Mouse (Mus musculus) brown adipose tissue, adult 24 weeks (tissue): ENCODE measurements around the gene Atp1a3. TPM values are rescaled to one million over a fixed set of nuclear protein-coding genes. Genes with fewer than 3 reads are reported as not detected.
A peak's percentile ranks its signal among the peaks of the same experiment; 100 is the strongest.

ENCODE experiments used
- H3K27ac ChIP-seq: fragments of 200-500 bp; replicated peaks from 2 replicates; pipeline ENCODE4 v1.5.1; 2012; ENCODE audit warnings: low read depth, mild to moderate bottlenecking, low read length
- H3K4me1 ChIP-seq: fragments of 200-500 bp; 2 replicates; pipeline ENCODE4 v1.6.1; 2012; ENCODE audit warnings: low read length, mixed read lengths; ENCODE audit not compliant: control insufficient read depth, insufficient read depth, insufficient read length
- H3K4me3 ChIP-seq: fragments of 200-500 bp; 2 replicates; pipeline ENCODE4 v1.5.1; 2012; ENCODE audit warnings: low read depth, mild to moderate bottlenecking, low read length, moderate library complexity; ENCODE audit not compliant: insufficient read depth
- polyA plus RNA-seq: library from polyadenylated mRNA; stranded (reverse); fragments of >200 nt; gene quantifications from 2 replicates; pipeline ENCODE4 v1.2.4, GENCODE M21; 2012; ENCODE audit not compliant: missing spikeins, insufficient read depth, insufficient read length

The Atp1a3 gene
- polyA plus RNA-seq, 1 experiment = 5.9 TPM

DNA sequence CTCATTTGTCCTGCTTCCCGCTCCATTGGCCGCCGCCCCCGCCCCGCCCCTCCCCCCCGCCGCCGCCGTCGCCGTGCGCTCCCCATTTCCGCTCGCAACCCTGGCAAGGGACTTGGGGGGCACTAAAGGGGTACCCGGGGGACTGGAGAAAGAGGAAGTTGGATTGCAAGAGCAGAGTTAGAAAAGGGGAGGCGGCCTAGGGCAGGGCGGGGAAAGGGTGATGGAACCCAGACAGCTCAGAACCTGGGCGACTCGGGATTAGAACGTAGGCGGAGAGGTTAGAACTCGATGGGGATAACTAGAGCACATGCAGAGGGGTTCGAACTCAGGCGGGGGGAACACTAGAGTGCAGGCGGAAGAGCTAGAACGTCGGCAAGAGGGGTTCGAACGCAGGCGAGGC, 51.3 kb downstream of the Atp1a3 start:
- Histone ChIP-seq H3K27ac (no peak overlapping the region), H3K4me3 (peak overlapping the region; percentile 36), H3K4me1 (no peaks in the 10 kb centered on the region)

DNA sequence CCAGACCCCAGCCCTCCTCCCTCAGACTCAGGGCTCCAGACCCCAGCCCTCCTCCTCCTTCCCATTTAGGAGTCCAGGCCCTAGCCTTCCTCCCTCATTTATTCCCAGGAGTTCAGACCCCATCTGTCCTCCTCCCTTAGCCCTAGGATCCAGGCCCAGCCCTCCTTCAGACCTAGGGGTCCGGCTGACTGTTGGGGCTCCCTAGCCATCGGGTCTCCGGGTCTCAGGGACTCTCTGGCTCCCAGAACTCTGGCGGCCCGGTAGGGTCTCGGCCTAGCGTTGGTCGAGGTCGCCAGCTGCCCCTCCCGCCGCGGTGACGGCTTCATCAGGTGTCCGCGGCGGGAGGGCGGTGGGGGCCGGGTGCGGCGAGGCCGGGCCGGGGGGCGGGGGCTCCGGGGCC, 51.8 kb downstream of the Atp1a3 start:
- Histone ChIP-seq H3K4me1 (no peaks in the 10 kb centered on the region), H3K4me3 (peak overlapping the region; percentile 28; the same call in 1 of the 2 replicates), H3K27ac (no peak overlapping the region)

DNA sequence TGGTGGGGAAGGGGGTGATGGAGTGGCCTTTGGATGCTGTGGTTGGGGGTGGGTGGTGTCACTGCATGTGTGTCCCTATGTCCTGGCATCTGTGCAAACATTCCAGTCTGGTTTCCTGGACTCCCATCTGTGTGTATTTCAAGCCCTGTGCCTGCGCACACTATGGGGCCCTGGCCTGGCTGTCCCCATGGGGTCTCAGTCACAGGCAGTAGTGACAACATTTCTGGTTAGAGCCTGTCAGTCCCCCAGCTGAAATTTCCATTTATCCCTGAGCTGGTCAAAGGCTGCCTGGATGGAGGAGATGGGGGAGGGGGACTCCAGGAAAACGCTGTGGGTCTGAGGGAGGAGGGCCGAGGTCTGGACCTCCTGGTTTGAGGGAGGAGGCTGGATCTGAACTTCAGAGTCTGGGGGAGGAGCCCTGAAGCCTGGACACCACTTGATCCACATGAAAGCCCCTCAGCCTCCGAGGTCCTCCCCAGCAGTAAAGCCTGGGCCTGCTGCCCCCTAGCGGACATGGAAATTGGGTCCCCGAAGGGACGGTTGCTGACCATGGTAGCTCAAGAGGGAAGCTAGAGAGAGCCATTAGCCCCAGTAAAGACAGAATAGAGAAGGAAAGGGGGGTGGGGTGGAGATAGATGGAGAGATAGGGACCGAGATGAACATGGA, 55.7 kb downstream of the Atp1a3 start:
- no peaks in the 10 kb centered on the region for H3K4me1 ChIP-seq
- no peak overlapping the region for H3K27ac ChIP-seq
- H3K4me3 ChIP-seq = no peak overlapping the region

DNA sequence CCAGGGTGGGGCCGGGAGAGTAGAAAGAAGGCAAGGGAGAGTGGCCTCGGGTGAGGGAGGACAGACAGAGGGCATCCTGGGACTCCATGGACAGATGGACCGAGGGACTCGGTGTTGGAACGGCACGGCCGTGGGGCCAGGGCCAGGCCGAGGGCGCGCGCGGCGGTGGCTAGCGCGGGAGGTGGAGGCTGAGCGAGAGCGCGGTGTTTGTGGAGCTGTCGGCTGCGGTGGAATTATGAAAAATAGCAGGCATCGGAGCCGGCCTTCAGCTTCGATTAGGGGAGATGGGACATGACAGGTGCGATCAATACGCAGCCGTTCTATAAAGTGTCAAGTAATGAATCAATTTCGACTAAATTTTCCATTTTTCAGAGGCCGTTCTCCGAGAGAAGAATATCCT, 57.0 kb downstream of the Atp1a3 start:
- Histone ChIP-seq H3K27ac (no peak overlapping the region), H3K4me3 (no peak overlapping the region), H3K4me1 (no peaks in the 10 kb centered on the region)

DNA sequence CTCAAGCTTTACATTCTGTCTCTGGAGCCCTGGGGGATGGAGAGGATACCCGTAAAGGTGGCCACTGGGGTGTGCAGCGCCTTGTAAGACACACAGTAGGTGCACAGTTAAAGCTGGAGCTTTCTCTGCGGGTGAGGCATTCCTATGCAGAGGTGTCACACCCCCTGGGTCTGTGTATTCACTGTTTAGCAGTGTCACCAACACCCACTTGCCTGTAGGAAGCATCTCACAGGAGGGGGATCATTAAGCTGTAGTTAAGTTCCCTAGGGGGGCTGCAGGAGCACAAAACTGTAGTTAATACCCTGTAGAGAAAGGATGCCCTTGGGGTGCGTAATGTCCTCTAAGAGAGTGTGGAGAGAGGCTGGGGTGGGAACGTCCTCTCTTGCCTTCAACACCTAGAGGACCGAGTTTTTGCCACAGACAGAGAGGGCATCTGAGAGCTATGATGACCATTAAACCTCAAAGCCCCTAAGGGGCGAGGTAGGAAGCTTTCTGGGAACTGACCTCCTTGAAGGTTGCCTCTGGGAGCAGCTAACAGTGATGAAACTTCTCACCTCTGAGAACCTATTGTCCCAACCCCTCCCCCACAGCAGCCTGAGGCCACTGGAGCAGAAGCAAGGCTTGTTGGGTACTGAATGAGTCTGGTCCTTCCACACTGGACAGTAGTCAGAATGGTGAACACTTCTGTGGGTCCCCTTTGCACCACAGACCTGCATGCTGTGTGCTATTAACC, 58.3 kb downstream of the Atp1a3 start:
- Histone ChIP-seq H3K4me1 (no peaks in the 10 kb centered on the region), H3K4me3 (no peak overlapping the region)

DNA sequence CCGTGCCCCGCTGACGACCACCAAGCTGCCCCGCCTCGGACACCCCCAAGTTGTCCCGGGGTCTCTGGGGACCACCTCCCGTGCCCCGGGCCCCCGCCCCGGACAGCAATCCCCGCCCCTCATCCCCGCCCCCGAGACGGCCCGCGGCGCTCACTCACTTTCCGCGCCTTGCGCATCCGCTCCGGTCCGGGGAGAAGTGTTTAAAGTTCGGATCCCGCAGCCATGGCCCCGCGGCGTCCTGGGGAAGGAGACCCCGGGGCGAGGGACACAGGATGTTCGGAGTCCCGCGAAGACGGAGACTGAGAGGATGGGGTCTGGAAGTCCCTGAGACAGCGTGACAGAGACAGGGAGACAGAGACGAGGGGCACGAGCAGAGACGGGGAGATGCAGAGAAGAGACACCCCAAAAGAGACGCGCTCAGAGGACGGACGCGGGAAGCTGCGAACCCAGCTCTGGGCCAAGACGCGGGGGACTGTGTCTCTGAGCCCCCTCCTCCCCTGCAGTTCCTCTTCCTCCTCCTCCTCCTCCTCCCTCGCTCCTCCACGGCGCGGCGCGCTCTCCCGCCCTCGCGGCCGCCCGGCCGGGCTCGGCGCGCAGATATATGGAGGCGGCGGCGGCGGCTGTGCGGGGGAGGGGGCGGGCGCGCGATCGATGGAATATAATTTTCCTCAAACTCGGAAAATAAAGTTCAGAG, 61.4 kb downstream of the Atp1a3 start, which contains the start of gene Gm4881:
Gm4881 (minus strand) TSS at position 238 of the 694 bp plus-strand sequence.
- Histone ChIP-seq H3K4me3 (peak within 1 kb of the TSS; percentile 37; the same call in 1 of the 2 replicates), H3K4me1 (no peaks in the 10 kb centered on the region), H3K27ac (no peak within 1 kb of the TSS)

More for the DNA sequence above, 58.3 kb downstream of the Atp1a3 start:
- H3K27ac ChIP-seq = no peak overlapping the region

DNA sequence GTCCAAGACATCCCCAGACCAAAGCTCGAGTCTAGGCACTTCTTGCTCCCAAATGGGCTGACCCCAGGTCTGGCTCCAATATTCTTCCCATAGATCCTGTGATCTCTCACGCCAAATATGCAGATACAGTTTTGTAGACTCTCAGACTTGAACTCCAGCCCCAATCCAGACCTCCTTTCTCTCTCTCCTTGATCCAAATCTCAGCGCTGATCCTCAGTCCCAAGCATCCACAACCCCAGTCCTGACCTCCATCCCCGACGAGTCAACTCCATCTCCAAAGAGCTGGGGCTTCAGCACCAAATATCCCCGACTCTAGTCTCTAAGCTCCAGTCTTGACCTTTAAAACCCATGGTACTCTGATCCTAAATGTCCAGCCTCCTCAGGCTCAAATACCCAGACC, 62.1 kb downstream of the Atp1a3 start:
- Histone ChIP-seq H3K27ac (no peak overlapping the region), H3K4me3 (no peak overlapping the region), H3K4me1 (no peaks in the 10 kb centered on the region)

DNA sequence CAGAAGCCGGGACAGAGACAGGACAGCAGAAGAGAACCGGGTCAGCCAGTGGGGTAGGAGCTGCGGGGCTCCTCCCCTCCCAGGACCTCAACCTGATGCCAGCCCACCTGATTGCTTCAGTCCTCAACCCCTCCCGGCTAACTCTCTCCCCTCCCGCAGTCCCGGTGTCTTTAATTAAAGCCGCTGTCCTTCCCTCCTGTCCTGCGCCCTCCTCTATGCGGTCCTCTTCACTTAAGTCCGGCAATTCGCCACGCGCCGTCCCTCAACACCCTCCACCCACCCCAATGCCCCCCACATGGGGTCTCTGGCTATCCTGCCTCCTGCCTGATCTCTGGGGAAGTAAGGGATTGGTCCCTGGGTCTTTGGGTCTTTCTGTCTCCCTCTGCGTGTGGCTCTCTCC, 74.1 kb downstream of the Atp1a3 start:
- Histone ChIP-seq H3K4me1 (no peaks in the 10 kb centered on the region), H3K4me3 (no peak overlapping the region), H3K27ac (no peak overlapping the region)

DNA sequence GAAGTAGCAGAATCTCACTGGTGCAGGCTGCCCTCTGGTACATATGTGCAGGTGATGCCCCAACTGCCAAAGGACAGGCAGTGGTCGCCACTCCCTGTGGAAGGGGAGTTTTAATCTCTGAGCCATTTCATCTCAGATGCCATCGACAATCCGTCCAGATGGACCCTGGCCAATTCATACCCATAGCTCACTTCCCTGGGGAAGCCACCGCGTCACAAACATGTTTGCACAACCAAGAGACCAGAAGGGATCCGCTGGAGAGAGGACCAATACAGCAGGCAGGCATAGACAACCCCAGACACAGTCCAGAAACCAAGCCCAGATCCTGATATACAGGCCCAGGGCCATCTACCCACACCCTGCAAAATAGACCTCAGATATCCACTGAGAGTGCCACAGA, 75.3 kb downstream of the Atp1a3 start:
- Histone ChIP-seq H3K4me1 (no peaks in the 10 kb centered on the region), H3K27ac (no peak overlapping the region)

More for the DNA sequence above, 75.3 kb downstream of the Atp1a3 start:
- no peak overlapping the region for H3K4me3 ChIP-seq

Other genes with a start within 250 kb of the Atp1a3 start
- gene Cd177, start 245.6 kb downstream of the Atp1a3 start, polyA plus RNA-seq = not detected in 2 replicates
- not detected in 2 replicates for gene Ceacam10, start 228.8 kb downstream of the Atp1a3 start, polyA plus RNA-seq
- not detected in 2 replicates for gene Gm9844, start 143.7 kb downstream of the Atp1a3 start, polyA plus RNA-seq
- gene Lypd4, start 136.0 kb downstream of the Atp1a3 start, polyA plus RNA-seq = not detected in 2 replicates
- gene Dmrtc2, start 135.9 kb downstream of the Atp1a3 start, polyA plus RNA-seq = not detected in 2 replicates
- gene Rps19, start 121.6 kb downstream of the Atp1a3 start, polyA plus RNA-seq = 1,002 and 1,046 TPM in 2 replicates
- gene Cd79a, start 108.6 kb downstream of the Atp1a3 start, polyA plus RNA-seq = 0.71 and 0.96 TPM in 2 replicates
- 26.1 and 28.4 TPM in 2 replicates for gene Arhgef1, start 103.0 kb downstream of the Atp1a3 start, polyA plus RNA-seq
- not detected in 2 replicates for gene Gm4881, start 61.5 kb downstream of the Atp1a3 start, polyA plus RNA-seq
- 236 and 245 TPM in 2 replicates for gene Rabac1, start 33.2 kb downstream of the Atp1a3 start, polyA plus RNA-seq
- 2.8 and 3.5 TPM in 2 replicates for gene Grik5, start 66.4 kb upstream of the Atp1a3 start, polyA plus RNA-seq
- gene Zfp574, start 66.6 kb upstream of the Atp1a3 start, polyA plus RNA-seq = 5.9 and 7.6 TPM in 2 replicates
- gene Pou2f2, start 173.8 kb upstream of the Atp1a3 start, polyA plus RNA-seq = 0.52 and 0.79 TPM in 2 replicates
- gene Dedd2, start 214.7 kb upstream of the Atp1a3 start, polyA plus RNA-seq = 6.1 and 10.0 TPM in 2 replicates
- gene Zfp526, start 215.5 kb upstream of the Atp1a3 start, polyA plus RNA-seq = 1.9 and 2.6 TPM in 2 replicates
- 85.4 and 96.9 TPM in 2 replicates for gene Gsk3a, start 231.9 kb upstream of the Atp1a3 start, polyA plus RNA-seq
- 7.1 and 7.4 TPM in 2 replicates for gene Erf, start 244.8 kb upstream of the Atp1a3 start, polyA plus RNA-seq